Mouse (Mus musculus): ENCODE results near the gene Oxct1.

DNA sequence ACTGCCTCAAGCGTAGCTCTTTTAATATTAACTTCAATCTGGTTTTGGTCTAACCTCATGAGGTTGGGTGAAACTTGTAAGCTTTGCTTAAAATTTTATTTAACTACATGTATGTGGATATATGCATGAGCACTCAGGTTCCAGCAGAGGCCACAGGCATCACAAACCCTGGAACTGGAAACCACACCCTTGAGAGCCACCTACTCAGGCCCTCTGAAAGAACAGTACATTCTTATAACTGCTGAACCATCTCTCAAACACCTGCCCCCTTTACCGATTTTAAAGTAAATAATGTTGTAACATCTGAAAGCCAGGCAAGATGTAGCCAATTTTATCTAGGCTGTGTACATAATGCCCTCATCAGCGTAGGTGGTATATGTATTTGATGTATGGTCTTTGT lies 46.3 kb upstream of the Oxct1 start:
- no peak for TF ChIP-seq CTCF (IDR thresholded peaks at IDR 0.05; ENCODE audit: extremely low read depth, insufficient read depth, insufficient read length, insufficient replicate concordance)
- TF ChIP-seq POLR2A (IDR thresholded peaks at IDR 0.05; ENCODE audit: low read depth, low read length), result no peak

All from spleen, adult 2 months (tissue).